Comparison of ENCODE assay signal across 9 mouse cellular contexts in the genomic region with DNA sequence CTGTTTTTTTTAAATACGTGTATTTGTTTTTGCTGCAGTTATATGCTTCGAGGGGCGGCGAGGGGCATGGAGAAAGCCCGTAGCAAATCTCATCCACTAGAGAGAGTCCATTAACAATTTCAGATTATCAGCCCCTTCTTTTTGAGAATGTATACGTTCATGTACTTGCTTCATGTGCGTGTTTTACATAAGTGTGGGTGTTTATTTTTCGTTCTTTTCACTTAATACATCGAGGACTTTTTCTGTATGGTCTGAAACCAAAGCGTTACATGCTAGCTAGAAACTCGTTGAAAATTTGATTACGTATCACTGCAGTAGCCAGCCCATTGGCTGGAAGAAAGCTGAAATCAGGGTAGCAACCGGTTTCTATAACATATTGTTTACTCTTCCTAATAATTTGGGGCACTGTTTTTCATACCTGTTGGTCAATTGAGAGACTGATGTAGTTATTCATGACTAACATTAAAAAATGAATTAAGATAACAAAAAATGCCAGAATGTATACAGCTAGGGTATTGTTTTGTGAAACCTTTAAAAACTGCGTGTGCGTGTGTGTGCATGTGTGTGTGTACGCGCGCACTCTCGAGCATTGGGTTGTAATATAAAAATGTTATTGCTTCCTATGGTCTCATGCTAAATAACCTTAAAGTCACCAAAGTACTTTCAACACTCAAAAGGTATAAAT. TPM values are rescaled to one million over a fixed set of nuclear protein-coding genes. Genes with fewer than 3 reads are reported as not detected.
DNase-seq lines count a peak whose midpoint lies in the region; ATAC-seq and TF ChIP-seq lines count a peak whose summit lies in the region.
"Had no signal": no experiment of that assay in that cellular context is flagged by ENCODE, and none has a peak within 500 bp of the region (broad histone marks: within the 10 kb centered on the region; RNA-seq: fewer than 3 reads in every experiment).

No protein-coding gene starts in this region.

- no peak overlapping the region for H3K27ac ChIP-seq in kidney, adult 2 months (ENCODE audit: insufficient read depth, low read depth, low read length)
- H3K27ac ChIP-seq in embryonic facial prominence, embryonic 10.5 days (replicated peaks): peak overlapping the region; percentile 92; the same call in 1 of the 2 replicates
- 0 out of 2 replicates have a peak overlapping the region, but pooled peaks have one; percentile 83 for H3K27ac ChIP-seq in hindbrain, embryonic 15.5 days (replicated peaks)
- 0 out of 2 replicates have a peak overlapping the region, but pooled peaks have one; percentile 78 for H3K27ac ChIP-seq in midbrain, embryonic 14.5 days (replicated peaks; ENCODE audit: low read depth, low read length)

- H3K4me2 ChIP-seq in hindbrain, embryonic 15.5 days: peak overlapping the region; percentile 58
- H3K4me2 ChIP-seq in midbrain, embryonic 14.5 days (ENCODE audit: low read length): peak overlapping the region; percentile 58

- no peak for ATAC-seq in hindbrain, embryonic 15.5 days (ENCODE audit: low FRiP score, low read depth)
- ATAC-seq in midbrain, embryonic 14.5 days (ENCODE audit: low FRiP score, low TSS enrichment): no peak

- TF ChIP-seq CTCF in kidney, adult 2 months (conservative IDR thresholded peaks at IDR 0.05; ENCODE audit: insufficient read depth, insufficient read length, low read depth, low read length): no peak

- peaks cover 16% of the 10 kb centered on the region for H3K27me3 ChIP-seq in kidney, adult 2 months (replicated peaks; ENCODE audit: control insufficient read depth, insufficient read depth, low read length)
- peaks cover 94% of the 10 kb centered on the region for H3K27me3 ChIP-seq in embryonic facial prominence, embryonic 10.5 days (replicated peaks; ENCODE audit: low read depth, poor library complexity, severe bottlenecking)
- H3K27me3 ChIP-seq in hindbrain, embryonic 15.5 days: peaks cover 38% of the 10 kb centered on the region
- peaks cover 28% of the 10 kb centered on the region for H3K27me3 ChIP-seq in midbrain, embryonic 14.5 days (ENCODE audit: control insufficient read depth, insufficient read depth, low read length)

- TF ChIP-seq POLR2A in kidney, adult 2 months (IDR thresholded peaks at IDR 0.05; ENCODE audit: low read depth, low read length): no peak

- 19% methylated on average over 19 of the region's 19 CpGs for WGBS in kidney, adult 2 months
- WGBS in embryonic facial prominence, embryonic 10.5 days: 12% methylated on average over 19 of the region's 19 CpGs
- 11% methylated on average over 19 of the region's 19 CpGs for WGBS in hindbrain, embryonic 15.5 days
- WGBS in midbrain, embryonic 14.5 days: 7% methylated on average over 19 of the region's 19 CpGs

- DNase-seq in kidney, adult 2 months: no peak
- no peak for DNase-seq in kidney, adult 9 months
- no peak for DNase-seq in embryonic facial prominence, embryonic 10.5 days (ENCODE audit: low spot score)
- DNase-seq in midbrain, embryonic 14.5 days: peak; percentile 67
- DNase-seq in adrenal gland, adult 2 months: no peak
- DNase-seq in spleen, adult 12 weeks (ENCODE audit: low spot score): no peak
- no peak for DNase-seq in thymus, postnatal 14 days
- DNase-seq: kidney, postnatal 36 days had no signal

- peak overlapping the region; percentile 63 for H3K9ac ChIP-seq in hindbrain, embryonic 15.5 days
- peak overlapping the region; percentile 72 for H3K9ac ChIP-seq in midbrain, embryonic 14.5 days (replicated peaks; ENCODE audit: low read length)

- H3K36me3 ChIP-seq in kidney, adult 2 months (ENCODE audit: control insufficient read depth, insufficient read depth, low read length): no peaks in the 10 kb centered on the region
- no peaks in the 10 kb centered on the region for H3K36me3 ChIP-seq in embryonic facial prominence, embryonic 10.5 days (replicated peaks)
- H3K36me3 ChIP-seq in hindbrain, embryonic 15.5 days: no peaks in the 10 kb centered on the region
- H3K36me3 ChIP-seq in midbrain, embryonic 14.5 days (ENCODE audit: control insufficient read depth, insufficient read depth, low read length): no peaks in the 10 kb centered on the region

- H3K9me3 ChIP-seq in embryonic facial prominence, embryonic 10.5 days: no peaks in the 10 kb centered on the region
- no peaks in the 10 kb centered on the region for H3K9me3 ChIP-seq in hindbrain, embryonic 15.5 days
- no peaks in the 10 kb centered on the region for H3K9me3 ChIP-seq in midbrain, embryonic 14.5 days (ENCODE audit: control insufficient read depth, low read length)

- peak overlapping the region; percentile 45; the same call in 1 of the 2 replicates for H3K4me3 ChIP-seq in kidney, adult 2 months (ENCODE audit: insufficient read depth, low read depth, low read length)
- peak overlapping the region; percentile 71 for H3K4me3 ChIP-seq in embryonic facial prominence, embryonic 10.5 days
- H3K4me3 ChIP-seq in hindbrain, embryonic 15.5 days: peak overlapping the region; percentile 50
- peak overlapping the region; percentile 53 for H3K4me3 ChIP-seq in midbrain, embryonic 14.5 days (replicated peaks; ENCODE audit: low read depth, low read length)

- H3K4me1 ChIP-seq in kidney, adult 2 months (ENCODE audit: control insufficient read depth, insufficient read depth, low read length): peaks cover 3% of the 10 kb centered on the region; the same call in 1 of the 2 replicates
- H3K4me1 ChIP-seq in embryonic facial prominence, embryonic 10.5 days: peaks cover 12% of the 10 kb centered on the region
- H3K4me1 ChIP-seq in hindbrain, embryonic 15.5 days (replicated peaks): no peaks in the 10 kb centered on the region
- H3K4me1 ChIP-seq in midbrain, embryonic 14.5 days (ENCODE audit: control insufficient read depth, insufficient read depth, low read length): no peaks in the 10 kb centered on the region

RNA-seq across cellular contexts. Expression of a gene that starts 1.1 kb away (rescaled TPM):
- 0.03 TPM in 2 replicates for polyA plus RNA-seq in kidney, adult 2 months (2012; rRNA removed)
- 18.8 and 21.0 TPM in 2 replicates for polyA plus RNA-seq in embryonic facial prominence, embryonic 10.5 days (2016; fragmentation: Nextera tagmentation; extraction: Ambion mirVana)
- 30.4 and 37.8 TPM in 2 replicates for polyA plus RNA-seq in hindbrain, embryonic 15.5 days (2015; fragmentation: Nextera tagmentation; extraction: Ambion mirVana)
- polyA plus RNA-seq in midbrain, embryonic 14.5 days (2014; fragmentation: Nextera tagmentation; extraction: Ambion mirVana): 38.3 and 38.9 TPM in 2 replicates
- 10 to 100 TPM in 1 of 2 experiments, 1 to 10 TPM in 1; 8.6 to 13.6 TPM for total RNA-seq in adrenal gland, adult 2 months (2021)
- polyA plus RNA-seq in adrenal gland, adult 2 months (2012; rRNA removed): 0.37 and 1.4 TPM in 2 replicates

RNA-seq across cellular contexts. Expression of a gene that starts 59.8 kb away (rescaled TPM):
- polyA plus RNA-seq in kidney, adult 2 months (2012; rRNA removed): 0.05 and 0.06 TPM in 2 replicates
- 0.10 and 0.12 TPM in 2 replicates for polyA plus RNA-seq in embryonic facial prominence, embryonic 10.5 days (2016; fragmentation: Nextera tagmentation; extraction: Ambion mirVana)
- 0.44 and 0.73 TPM in 2 replicates for polyA plus RNA-seq in hindbrain, embryonic 15.5 days (2015; fragmentation: Nextera tagmentation; extraction: Ambion mirVana)
- polyA plus RNA-seq in midbrain, embryonic 14.5 days (2014; fragmentation: Nextera tagmentation; extraction: Ambion mirVana): 0.69 and 0.71 TPM in 2 replicates
- under 1 TPM; 0.28 to 0.40 TPM for total RNA-seq in adrenal gland, adult 2 months (2021)
- polyA plus RNA-seq in adrenal gland, adult 2 months (2012; rRNA removed): 0.10 and 0.12 TPM in 2 replicates
